8 mouse cellular contexts compared by ENCODE assay signal in genomic region chr5:147583702-147584298, GRCm38 (mm10).
DNase-seq lines count a peak whose midpoint lies in the region; ATAC-seq lines count a peak whose summit lies in the region.

No protein-coding gene starts in this region.

- H3K4me1 ChIP-seq in hindbrain, embryonic 10.5 days (replicated peaks), result no peaks in the 10 kb centered on the region
- no peaks in the 10 kb centered on the region for H3K4me1 ChIP-seq in hindbrain, embryonic 13.5 days (replicated peaks)
- H3K4me1 ChIP-seq in hindbrain, embryonic 16.5 days (ENCODE audit: control insufficient read depth, insufficient read depth, low read depth, low read length), result no peaks in the 10 kb centered on the region
- H3K4me1 ChIP-seq in midbrain, embryonic 14.5 days (ENCODE audit: control insufficient read depth, insufficient read depth, low read length), result no peaks in the 10 kb centered on the region

- H3K36me3 ChIP-seq in hindbrain, embryonic 10.5 days, result no peaks in the 10 kb centered on the region
- no peaks in the 10 kb centered on the region for H3K36me3 ChIP-seq in hindbrain, embryonic 13.5 days
- H3K36me3 ChIP-seq in hindbrain, embryonic 16.5 days (ENCODE audit: control insufficient read depth, insufficient read depth, low read length), result no peaks in the 10 kb centered on the region
- no peaks in the 10 kb centered on the region for H3K36me3 ChIP-seq in midbrain, embryonic 14.5 days (ENCODE audit: control insufficient read depth, insufficient read depth, low read length)
- H3K36me3 ChIP-seq in splenic B cell, adult 2 months (ENCODE audit: control insufficient read depth, insufficient read depth, low read length, poor library complexity, severe bottlenecking), result no peaks in the 10 kb centered on the region

- H3K4me3 ChIP-seq in hindbrain, embryonic 10.5 days, result no peak overlapping the region
- H3K4me3 ChIP-seq in hindbrain, embryonic 13.5 days, result no peak overlapping the region
- no peak overlapping the region for H3K4me3 ChIP-seq in hindbrain, embryonic 16.5 days (ENCODE audit: low read length)
- no peak overlapping the region for H3K4me3 ChIP-seq in midbrain, embryonic 14.5 days (replicated peaks; ENCODE audit: low read depth, low read length)

- H3K27ac ChIP-seq in hindbrain, embryonic 10.5 days, result no peak overlapping the region
- H3K27ac ChIP-seq in hindbrain, embryonic 13.5 days, result no peak overlapping the region
- no peak overlapping the region for H3K27ac ChIP-seq in hindbrain, embryonic 16.5 days (ENCODE audit: low read depth, low read length)
- H3K27ac ChIP-seq in midbrain, embryonic 14.5 days (replicated peaks; ENCODE audit: low read depth, low read length), result no peak overlapping the region

- H3K9me3 ChIP-seq in hindbrain, embryonic 10.5 days, result no peaks in the 10 kb centered on the region
- no peaks in the 10 kb centered on the region for H3K9me3 ChIP-seq in hindbrain, embryonic 13.5 days
- no peaks in the 10 kb centered on the region for H3K9me3 ChIP-seq in hindbrain, embryonic 16.5 days (ENCODE audit: control insufficient read depth, low read length)
- no peaks in the 10 kb centered on the region for H3K9me3 ChIP-seq in midbrain, embryonic 14.5 days (ENCODE audit: control insufficient read depth, low read length)

- WGBS in hindbrain, embryonic 10.5 days, result 50% methylated on average over 14 of the region's 14 CpGs
- 51% methylated on average over 14 of the region's 14 CpGs for WGBS in hindbrain, embryonic 13.5 days
- 45% methylated on average over 14 of the region's 14 CpGs for WGBS in hindbrain, embryonic 16.5 days
- WGBS in midbrain, embryonic 14.5 days, result 49% methylated on average over 14 of the region's 14 CpGs

- ATAC-seq in hindbrain, embryonic 13.5 days (ENCODE audit: low FRiP score), result no peak
- peak; percentile 45; the same call in 1 of the 2 replicates for ATAC-seq in cerebellum, adult (ENCODE audit: insufficient number of reproducible peaks, low FRiP score, low TSS enrichment)
- ATAC-seq in hindbrain, embryonic 16.5 days, result peak; percentile 27; the same call in 1 of the 2 replicates
- ATAC-seq in midbrain, embryonic 14.5 days (ENCODE audit: low FRiP score, low TSS enrichment), result no peak

- DNase-seq in hindbrain, embryonic 10.5 days (ENCODE audit: low spot score), result peak; percentile 81
- DNase-seq in frontal cortex, postnatal 14 days (ENCODE audit: low spot score in 2 of 2), result peak; percentile 21 to 76
- DNase-seq in left cerebral cortex, adult 18-20 months (ENCODE audit: low spot score in 2 of 2), result peak; percentile 81 to 88
- peak; percentile 85 for DNase-seq in midbrain, embryonic 14.5 days
- DNase-seq in splenic B cell, adult 2 months (ENCODE audit: low read depth, low spot score), result peak; percentile 80

- H3K9ac ChIP-seq in hindbrain, embryonic 13.5 days, result no peak overlapping the region
- no peak overlapping the region for H3K9ac ChIP-seq in hindbrain, embryonic 16.5 days (ENCODE audit: low read depth, low read length)
- no peak overlapping the region for H3K9ac ChIP-seq in midbrain, embryonic 14.5 days (replicated peaks; ENCODE audit: low read length)

- no peak overlapping the region for H3K4me2 ChIP-seq in hindbrain, embryonic 13.5 days
- H3K4me2 ChIP-seq in hindbrain, embryonic 16.5 days (ENCODE audit: low read length), result no peak overlapping the region
- H3K4me2 ChIP-seq in midbrain, embryonic 14.5 days (ENCODE audit: low read length), result no peak overlapping the region

- no peaks in the 10 kb centered on the region for H3K27me3 ChIP-seq in hindbrain, embryonic 10.5 days (ENCODE audit: insufficient read depth, poor library complexity, severe bottlenecking)
- H3K27me3 ChIP-seq in hindbrain, embryonic 13.5 days, result no peaks in the 10 kb centered on the region
- H3K27me3 ChIP-seq in hindbrain, embryonic 16.5 days (replicated peaks; ENCODE audit: control insufficient read depth, insufficient read depth, low read length), result no peaks in the 10 kb centered on the region
- H3K27me3 ChIP-seq in midbrain, embryonic 14.5 days (ENCODE audit: control insufficient read depth, insufficient read depth, low read length), result no peaks in the 10 kb centered on the region
- no peaks in the 10 kb centered on the region for H3K27me3 ChIP-seq in splenic B cell, adult 2 months (ENCODE audit: control insufficient read depth, insufficient read depth, low read length, poor library complexity, severe bottlenecking)

Comparison
In these comparisons a context has a peak if more than half of its experiments do, and no peak if none do; other contexts are left out.
1. ATAC-seq: peak in cerebellum, adult (single experiment) and hindbrain, embryonic 16.5 days (single experiment); none in hindbrain, embryonic 13.5 days (single experiment) and midbrain, embryonic 14.5 days (single experiment).
2. Peak in every context shown above with its lines, with median percentiles within 50 percentile points of each other: DNase-seq.